Mouse (Mus musculus) bone marrow macrophage, adult 2 months (primary cell): ENCODE data around the gene Dnajc11.

Source experiments
- CTCF ChIP-seq: IDR thresholded peaks from 2 replicates; pipeline ENCODE4 v1.5.1; 2012; ENCODE audit warnings: low read depth, mild to moderate bottlenecking, low read length, moderate library complexity
- POLR2A ChIP-seq: IDR thresholded peaks from 2 replicates; pipeline ENCODE4 v1.6.1; 2012; ENCODE audit warnings: mild to moderate bottlenecking, low read depth, low read length, borderline replicate concordance

- TF ChIP-seq CTCF (no peak), POLR2A (no peak)
Observed at GRCm38 (mm10) chr4:151983560-151983959, 50.1 kb downstream of the Dnajc11 start.
